Mouse (Mus musculus) forebrain, postnatal 0 days (tissue): ENCODE measurements around the gene Shisa5. TPM values are rescaled to one million over a fixed set of nuclear protein-coding genes. Genes with fewer than 3 reads are reported as not detected.
A peak's percentile ranks its signal among the peaks of the same experiment; 100 is the strongest.

Source experiments
- ATAC-seq: fragments of 200-750 bp; cut with Nextera tagmentation; 2 replicates; pipeline ENCODE4 v1.8.0; 2017; ENCODE audit warnings: mild to moderate bottlenecking, moderate library complexity
- DNase-seq: peaks from one replicate; pipeline ENCODE4 v3.0.0-alpha.2; 2015
- H3K27ac ChIP-seq: fragments of 300-500 bp; sonication (generic); 2 replicates; pipeline ENCODE4 v1.5.1; 2014; ENCODE audit warnings: low read depth, mild to moderate bottlenecking, antibody characterized with exemption, low read length, moderate library complexity, mixed read lengths
- H3K27me3 ChIP-seq: fragments of 300-500 bp; sonication (generic); 2 replicates; pipeline ENCODE4 v1.6.1; 2014; ENCODE audit warnings: mild to moderate bottlenecking, low read length, mixed read lengths; ENCODE audit not compliant: insufficient read depth
- H3K36me3 ChIP-seq: fragments of 300-500 bp; sonication (generic); 2 replicates; pipeline ENCODE4 v1.6.1; 2014; ENCODE audit warnings: mild to moderate bottlenecking, moderate library complexity; ENCODE audit not compliant: insufficient read depth
- H3K4me1 ChIP-seq: fragments of 300-500 bp; sonication (generic); 2 replicates; pipeline ENCODE4 v1.6.1; 2014; ENCODE audit warnings: antibody characterized with exemption; ENCODE audit not compliant: insufficient read depth
- H3K4me2 ChIP-seq: fragments of 300-500 bp; sonication (generic); 2 replicates; pipeline ENCODE4 v1.6.1; 2014; ENCODE audit warnings: low read depth, mild to moderate bottlenecking, moderate library complexity
- H3K4me3 ChIP-seq: fragments of 300-500 bp; sonication (generic); 2 replicates; pipeline ENCODE4 v1.5.1; 2014; ENCODE audit warnings: low read depth, low read length, mixed read lengths
- H3K9ac ChIP-seq: fragments of 300-500 bp; sonication (generic); 2 replicates; pipeline ENCODE4 v1.6.1; 2014; ENCODE audit warnings: mild to moderate bottlenecking
- H3K9me3 ChIP-seq: fragments of 300-500 bp; sonication (generic); 2 replicates; pipeline ENCODE4 v1.6.1; 2016; ENCODE audit warnings: low read length
- CTCF ChIP-seq: sonication (generic); IDR thresholded peaks from 2 replicates; pipeline ENCODE4 v1.5.1; 2016; ENCODE audit warnings: antibody characterized with exemption, control low read depth, low read depth
- WGBS: fragments of 180-500 bp; shearing (Covaris S2); extraction: QIAGEN DNeasy Blood & Tissue Kit; methylation state at CpG from one replicate; pipeline ENCODE4 v1.1.7; 2014; 5-methylcytosine and 5-hydroxymethylcytosine counted together
- polyA plus RNA-seq: library from polyadenylated mRNA; unstranded; fragments of >200 nt; fragmentation: Nextera tagmentation; extraction: Ambion mirVana; gene quantifications from 2 replicates; pipeline ENCODE4 v1.2.1, GENCODE M21; 2015
- total RNA-seq: library from RNA; depleted of rRNA; stranded (reverse); fragments of >200 nt; gene quantifications from 2 replicates; pipeline ENCODE4 v1.2.3, GENCODE M21; 2014; rRNA removed

Gene Shisa5
- total and polyA plus RNA-seq, 2 experiments from 2014 or later: 68.4 to 77.3 TPM

DNA sequence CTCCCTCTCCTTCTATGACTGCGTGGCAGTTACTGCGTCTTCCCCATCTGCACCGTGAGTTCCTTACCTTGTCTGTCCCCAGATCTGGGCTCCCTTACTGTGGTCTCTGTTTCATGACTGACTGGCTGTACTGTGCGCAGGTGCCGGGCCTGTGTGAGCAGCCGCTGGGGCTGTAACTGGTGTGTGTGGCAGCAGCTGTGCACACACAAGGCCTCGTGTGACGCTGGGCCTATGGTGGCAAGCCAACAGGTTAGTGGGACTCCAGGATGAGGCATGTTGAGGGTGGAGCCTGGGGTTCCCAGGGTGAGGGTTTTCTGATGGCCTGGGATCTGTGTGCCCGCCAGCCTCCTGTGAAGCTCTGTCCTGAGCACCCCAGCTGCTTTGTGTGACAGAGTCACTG lies 65.7 kb downstream of the Shisa5 start:
- Histone ChIP-seq H3K4me3 (no peak overlapping the region), H3K4me2 (no peak overlapping the region), H3K4me1 (no peaks in the 10 kb centered on the region), H3K9me3 (no peaks in the 10 kb centered on the region), H3K36me3 (peaks cover 66% of the 10 kb centered on the region), H3K9ac (no peak overlapping the region), H3K27me3 (no peaks in the 10 kb centered on the region), H3K27ac (no peak overlapping the region)
- DNase-seq (no peak), ATAC-seq (no peak)
- 89% methylated on average over 9 of the region's 9 CpGs for WGBS
- no peak for TF ChIP-seq CTCF

DNA sequence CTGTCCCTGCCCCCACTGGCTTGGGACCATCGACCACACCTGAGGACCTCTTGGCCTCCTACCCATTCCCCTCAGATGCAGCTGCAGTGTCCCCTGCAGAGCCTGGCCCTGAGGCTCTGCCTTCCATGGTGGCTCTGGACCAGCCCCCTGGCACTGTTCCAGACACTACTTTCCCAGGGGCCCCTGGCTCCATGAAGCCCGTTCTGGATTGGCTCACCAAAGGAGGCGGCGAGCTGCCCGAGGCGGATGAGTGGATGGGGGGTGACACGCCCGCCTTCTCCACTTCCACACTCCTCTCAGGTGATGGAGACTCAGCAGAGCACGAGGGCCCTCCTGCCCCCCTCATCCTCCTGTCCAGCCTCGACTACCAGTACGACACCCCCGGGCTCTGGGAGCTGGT lies 66.6 kb downstream of the Shisa5 start:
- no peak overlapping the region for H3K4me2 ChIP-seq
- H3K27me3 ChIP-seq: no peaks in the 10 kb centered on the region
- no peaks in the 10 kb centered on the region for H3K4me1 ChIP-seq
- no peak for TF ChIP-seq CTCF
- H3K27ac ChIP-seq: no peak overlapping the region
- DNase-seq (no peak), ATAC-seq (peak; percentile 44)
- H3K9ac ChIP-seq: no peak overlapping the region
- H3K36me3 ChIP-seq: peaks cover 69% of the 10 kb centered on the region
- no peak overlapping the region for H3K4me3 ChIP-seq
- H3K9me3 ChIP-seq: no peaks in the 10 kb centered on the region
- 58% methylated on average over 12 of the region's 12 CpGs for WGBS

DNA sequence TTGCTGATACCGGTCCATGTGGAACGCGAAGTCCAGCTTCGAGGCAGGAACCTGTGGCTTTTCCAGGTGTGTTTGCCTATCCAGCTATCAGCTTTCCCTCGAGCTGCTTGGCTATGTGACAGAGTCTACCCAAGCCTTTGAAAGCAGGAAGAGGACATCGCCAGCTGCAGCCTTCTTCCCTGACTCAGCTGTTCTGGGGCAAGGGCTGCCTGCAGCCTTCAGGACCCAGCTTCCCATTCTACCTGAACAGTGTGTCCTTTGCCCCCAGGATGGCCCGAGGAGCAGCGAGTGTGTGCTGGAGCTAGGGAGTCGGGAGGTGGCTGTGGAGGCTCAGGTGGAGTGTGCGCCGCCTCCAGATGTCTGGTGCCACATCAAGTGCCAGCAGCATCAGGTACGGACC lies 67.3 kb downstream of the Shisa5 start:
- TF ChIP-seq CTCF: no peak
- 93% methylated on average over 12 of the region's 12 CpGs for WGBS
- no peaks in the 10 kb centered on the region for H3K9me3 ChIP-seq

DNA sequence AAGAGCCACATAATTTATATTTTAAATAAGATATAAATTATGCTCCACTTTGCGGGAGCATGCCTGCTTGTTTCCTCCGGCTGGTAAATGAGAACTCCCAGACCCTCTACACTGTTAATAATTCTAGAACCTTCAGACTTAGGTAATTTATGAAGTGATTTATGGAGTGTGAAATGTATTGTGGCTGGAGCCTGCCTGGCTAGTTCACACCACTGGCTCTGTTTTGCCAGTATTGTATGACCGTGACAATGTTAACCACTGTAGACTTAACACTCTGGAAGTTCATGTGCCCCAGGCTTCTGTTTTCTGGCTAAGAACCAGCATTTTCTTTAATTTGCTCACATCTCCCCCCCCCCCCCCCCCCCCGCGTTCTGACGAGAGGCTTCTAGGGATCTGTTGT lies 69.0 kb downstream of the Shisa5 start:
- Histone ChIP-seq H3K4me3 (no peak overlapping the region), H3K9ac (no peak overlapping the region), H3K27me3 (no peaks in the 10 kb centered on the region), H3K4me2 (no peak overlapping the region), H3K27ac (no peak overlapping the region), H3K9me3 (no peaks in the 10 kb centered on the region), H3K4me1 (no peaks in the 10 kb centered on the region), H3K36me3 (peaks cover 83% of the 10 kb centered on the region)
- TF ChIP-seq CTCF: no peak
- whole genome bisulfite sequencing: 84% methylated on average over 5 of the region's 6 CpGs
- DNase-seq (no peak), ATAC-seq (no peak)

More for the DNA sequence above, 67.3 kb downstream of the Shisa5 start:
- no peak for DNase-seq
- no peak for ATAC-seq
- Histone ChIP-seq H3K27me3 (no peaks in the 10 kb centered on the region), H3K4me1 (no peaks in the 10 kb centered on the region), H3K9ac (no peak overlapping the region), H3K4me2 (no peak overlapping the region), H3K4me3 (no peak overlapping the region), H3K36me3 (peaks cover 70% of the 10 kb centered on the region), H3K27ac (no peak overlapping the region)

Other genes starting within 250 kb of the Shisa5 start
- gene Nckipsd, start 230.2 kb upstream of the Shisa5 start, total RNA-seq: 27.4 and 27.6 TPM in 2 replicates
- gene Nckipsd, start 230.2 kb upstream of the Shisa5 start, polyA plus RNA-seq: 18.6 and 24.5 TPM in 2 replicates
- 43.0 and 52.2 TPM in 2 replicates for gene Celsr3, start 212.2 kb upstream of the Shisa5 start, total RNA-seq
- 3.9 and 6.8 TPM in 2 replicates for gene Celsr3, start 212.2 kb upstream of the Shisa5 start, polyA plus RNA-seq
- 19.4 and 29.6 TPM in 2 replicates for gene Slc26a6, start 185.3 kb upstream of the Shisa5 start, total RNA-seq
- gene Slc26a6, start 185.3 kb upstream of the Shisa5 start, polyA plus RNA-seq: 15.9 and 18.0 TPM in 2 replicates
- 0.23 and 0.24 TPM in 2 replicates for gene Tmem89, start 123.9 kb upstream of the Shisa5 start, total RNA-seq
- gene Tmem89, start 123.9 kb upstream of the Shisa5 start, polyA plus RNA-seq: 0.20 and 0.33 TPM in 2 replicates
- 327 and 365 TPM in 2 replicates for gene Uqcrc1, start 101.9 kb upstream of the Shisa5 start, total RNA-seq
- gene Uqcrc1, start 101.9 kb upstream of the Shisa5 start, polyA plus RNA-seq: 482 and 490 TPM in 2 replicates
- gene Col7a1, start 85.0 kb upstream of the Shisa5 start, total RNA-seq: 2.7 and 5.4 TPM in 2 replicates
- 1.3 and 1.6 TPM in 2 replicates for gene Col7a1, start 85.0 kb upstream of the Shisa5 start, polyA plus RNA-seq
- 0.23 TPM in 1 of 2 replicates, not detected in the other for gene Ucn2, start 52.6 kb upstream of the Shisa5 start, total RNA-seq
- not detected in 2 replicates for gene Ucn2, start 52.6 kb upstream of the Shisa5 start, polyA plus RNA-seq
- 27.1 and 46.4 TPM in 2 replicates for gene Pfkfb4, start 46.8 kb upstream of the Shisa5 start, total RNA-seq
- gene Pfkfb4, start 46.8 kb upstream of the Shisa5 start, polyA plus RNA-seq: 16.6 and 21.7 TPM in 2 replicates
- gene Trex1, start 21.2 kb downstream of the Shisa5 start, total RNA-seq: 22.5 and 25.3 TPM in 2 replicates
- 16.5 and 20.3 TPM in 2 replicates for gene Trex1, start 21.2 kb downstream of the Shisa5 start, polyA plus RNA-seq
- gene Atrip, start 35.6 kb downstream of the Shisa5 start, total RNA-seq: 45.2 and 46.1 TPM in 2 replicates
- 34.6 and 34.8 TPM in 2 replicates for gene Atrip, start 35.6 kb downstream of the Shisa5 start, polyA plus RNA-seq
- gene Ccdc51, start 43.9 kb downstream of the Shisa5 start, total RNA-seq: 12.2 and 12.9 TPM in 2 replicates
- 6.4 and 7.2 TPM in 2 replicates for gene Ccdc51, start 43.9 kb downstream of the Shisa5 start, polyA plus RNA-seq
- gene Tma7, start 44.0 kb downstream of the Shisa5 start, total RNA-seq: 177 and 216 TPM in 2 replicates
- gene Tma7, start 44.0 kb downstream of the Shisa5 start, polyA plus RNA-seq: 695 and 816 TPM in 2 replicates
- gene Plxnb1, start 56.8 kb downstream of the Shisa5 start, total RNA-seq: 56.3 and 78.2 TPM in 2 replicates
- gene Plxnb1, start 56.8 kb downstream of the Shisa5 start, polyA plus RNA-seq: 7.3 and 10.2 TPM in 2 replicates
- gene Fbxw21, start 123.5 kb downstream of the Shisa5 start, total RNA-seq: not detected in 2 replicates
- gene Fbxw21, start 123.5 kb downstream of the Shisa5 start, polyA plus RNA-seq: not detected in 2 replicates
- gene Fbxw13, start 157.4 kb downstream of the Shisa5 start, total RNA-seq: 0.24 TPM in 1 of 2 replicates, not detected in the other
- gene Fbxw13, start 157.4 kb downstream of the Shisa5 start, polyA plus RNA-seq: 0.19 and 0.24 TPM in 2 replicates
- not detected in 2 replicates for gene Fbxw20, start 196.2 kb downstream of the Shisa5 start, total RNA-seq
- not detected in 2 replicates for gene Fbxw20, start 196.2 kb downstream of the Shisa5 start, polyA plus RNA-seq
- gene Fbxw14, start 249.1 kb downstream of the Shisa5 start, total RNA-seq: not detected in 2 replicates
- not detected in 2 replicates for gene Fbxw14, start 249.1 kb downstream of the Shisa5 start, polyA plus RNA-seq